Mouse (Mus musculus): Measurements from ENCODE around the gene Cngb1.

Cngb1 gene

GRCm38 (mm10) chr8:95323201-95323600 lies 16.8 kb upstream of the Cngb1 start:
- no peak for DNase-seq

GRCm38 (mm10) chr8:95320224-95321139 lies 14.1 kb upstream of the Cngb1 start:
- DNase-seq = peak; percentile 66

DNA sequence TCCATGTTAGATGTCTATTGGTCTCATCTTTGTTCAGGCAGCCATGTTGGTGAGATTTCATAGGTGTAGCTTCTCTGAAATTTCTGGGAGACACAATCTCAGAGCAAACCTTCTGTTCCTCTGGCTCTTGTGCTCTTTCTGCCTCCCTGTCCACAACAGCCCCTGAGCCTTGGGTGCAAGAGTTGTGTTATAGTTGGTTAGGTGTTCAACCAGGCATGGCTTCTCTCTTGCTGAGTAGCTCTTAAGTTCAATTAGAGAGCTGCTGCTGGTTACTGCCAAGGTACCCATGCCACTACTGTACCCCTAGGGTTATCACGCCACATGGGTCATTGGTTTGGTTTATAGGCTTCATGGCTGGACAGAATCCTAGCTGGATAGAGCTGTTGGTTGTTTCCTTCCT lies 9.0 kb upstream of the Cngb1 start:
- no peak for DNase-seq

GRCm38 (mm10) chr8:95314707-95315106 lies 8.3 kb upstream of the Cngb1 start:
- DNase-seq = no peak

- DNase-seq = no peak
Observed at GRCm38 (mm10) chr8:95313857-95314256, 7.5 kb upstream of the Cngb1 start.

- no peak for DNase-seq
Observed at GRCm38 (mm10) chr8:95312836-95313235, 6.5 kb upstream of the Cngb1 start.

GRCm38 (mm10) chr8:95310342-95310970 lies 4.1 kb upstream of the Cngb1 start, which contains the start of gene Tepp:
Gene Tepp, plus strand, starts transcription at chr8:95310566.
- no peak for DNase-seq

DNA sequence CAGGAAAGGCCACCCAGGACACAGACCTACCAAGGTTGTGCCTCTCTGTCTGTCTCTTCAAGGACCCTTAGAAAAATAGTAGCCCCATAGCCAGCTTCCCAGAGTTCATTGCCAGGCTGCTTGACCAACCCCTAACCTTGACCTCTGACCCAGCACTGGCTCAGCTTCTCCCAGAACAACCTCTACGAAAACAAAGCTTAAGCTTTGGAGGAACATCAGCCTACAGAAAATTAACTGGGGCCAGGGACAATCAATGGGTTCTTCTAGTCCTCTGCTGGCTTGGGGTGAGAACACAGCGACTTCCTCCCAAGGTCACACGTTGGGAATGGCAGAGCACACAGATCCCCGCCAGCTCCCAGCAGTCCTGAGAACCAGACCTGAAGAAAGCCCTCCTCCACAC lies 859 bp downstream of the Cngb1 start:
- DNase-seq = no peak

GRCm38 (mm10) chr8:95302410-95302809 lies 4.0 kb downstream of the Cngb1 start:
- peak; percentile 55 for DNase-seq

DNA sequence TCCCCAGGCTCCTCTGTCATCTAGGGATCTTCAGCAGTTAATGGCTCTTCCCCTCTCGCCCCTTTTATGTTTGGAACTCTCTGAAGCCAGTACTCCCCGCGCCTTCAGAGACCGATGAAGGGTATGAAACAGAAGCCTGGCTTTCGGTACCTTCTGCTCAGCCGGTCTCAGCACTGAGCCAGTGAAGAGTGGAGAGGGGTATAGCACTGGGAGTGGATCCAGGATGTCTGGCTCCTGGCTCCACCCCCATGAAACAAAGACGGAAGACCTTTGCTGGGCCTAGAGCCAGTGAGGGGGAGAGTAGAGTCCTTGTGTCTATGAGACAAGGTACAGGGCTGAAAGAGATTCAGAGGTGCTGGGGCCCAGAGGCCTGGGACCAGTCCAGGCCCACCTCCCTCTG lies 12.5 kb downstream of the Cngb1 start:
- DNase-seq = no peak

DNA sequence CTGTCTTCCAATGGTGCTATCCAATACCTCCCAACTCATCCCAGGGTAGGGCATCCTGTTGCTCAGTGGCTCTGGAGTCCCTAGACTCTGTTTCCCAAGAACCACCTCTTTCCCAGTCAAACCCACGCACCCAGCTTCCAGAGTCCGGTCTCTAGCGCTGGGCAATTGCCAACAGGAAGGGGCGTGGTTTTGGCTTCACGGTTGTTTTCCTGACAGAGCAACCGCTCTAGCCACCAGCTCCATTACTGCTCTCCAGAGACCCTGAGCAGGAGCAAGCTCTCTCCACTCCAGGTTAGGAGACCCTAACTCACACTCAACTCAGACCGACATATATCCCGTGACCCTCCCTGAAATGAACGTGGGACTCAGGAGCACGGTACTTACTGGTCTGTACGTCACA lies 13.2 kb downstream of the Cngb1 start:
- no peak for DNase-seq

GRCm38 (mm10) chr8:95289066-95289650 lies 17.2 kb downstream of the Cngb1 start:
- no peak for DNase-seq

- DNase-seq = no peak
Observed at GRCm38 (mm10) chr8:95281493-95281892, 24.9 kb downstream of the Cngb1 start.

DNA sequence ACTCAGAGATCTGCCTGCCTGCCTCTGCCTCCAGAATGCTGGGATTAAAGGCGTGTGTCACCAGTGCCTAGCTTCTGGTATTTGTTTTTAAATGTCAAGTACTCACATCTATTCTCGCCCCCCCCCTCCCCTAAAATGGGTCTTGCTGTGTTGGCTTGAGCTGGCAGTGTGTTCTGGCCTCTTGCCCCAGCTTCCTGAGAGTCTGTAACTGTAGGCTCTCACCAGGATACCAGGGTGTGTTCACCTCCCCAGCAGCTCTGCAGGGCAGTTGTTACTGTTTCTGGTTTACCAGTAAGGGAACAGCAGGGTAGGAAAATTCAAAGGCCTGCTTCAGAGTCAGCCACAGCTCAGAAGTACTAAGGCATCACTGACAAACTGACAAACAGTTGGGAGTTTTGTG lies 33.5 kb downstream of the Cngb1 start:
- DNase-seq = peak; percentile 11

GRCm38 (mm10) chr8:95271841-95272240 lies 34.5 kb downstream of the Cngb1 start:
- DNase-seq = no peak

- peak; percentile 16 for DNase-seq
Observed at GRCm38 (mm10) chr8:95270501-95270900, 35.9 kb downstream of the Cngb1 start.

DNA sequence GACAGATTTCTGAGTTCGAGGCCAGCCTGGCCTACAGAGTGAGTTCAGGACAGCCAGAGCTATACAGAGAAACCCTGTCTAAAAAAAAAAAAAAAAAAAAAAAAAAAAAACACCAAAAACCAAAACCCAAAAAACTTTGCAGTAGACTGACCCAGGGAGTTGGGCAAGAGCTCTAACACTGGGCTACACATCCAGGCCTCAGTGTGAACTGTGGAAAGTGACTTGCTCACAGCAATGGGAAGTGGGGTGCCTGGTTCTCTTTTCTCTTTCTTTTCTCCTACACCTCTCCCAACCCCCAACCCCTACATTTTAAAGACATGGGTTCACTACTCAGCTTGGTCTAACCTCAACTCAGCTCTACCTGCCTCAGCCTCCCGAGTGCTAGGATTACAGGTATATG lies 44.2 kb downstream of the Cngb1 start:
- no peak for DNase-seq

- no peak for DNase-seq
Observed at GRCm38 (mm10) chr8:95255611-95256010, 50.8 kb downstream of the Cngb1 start.

DNA sequence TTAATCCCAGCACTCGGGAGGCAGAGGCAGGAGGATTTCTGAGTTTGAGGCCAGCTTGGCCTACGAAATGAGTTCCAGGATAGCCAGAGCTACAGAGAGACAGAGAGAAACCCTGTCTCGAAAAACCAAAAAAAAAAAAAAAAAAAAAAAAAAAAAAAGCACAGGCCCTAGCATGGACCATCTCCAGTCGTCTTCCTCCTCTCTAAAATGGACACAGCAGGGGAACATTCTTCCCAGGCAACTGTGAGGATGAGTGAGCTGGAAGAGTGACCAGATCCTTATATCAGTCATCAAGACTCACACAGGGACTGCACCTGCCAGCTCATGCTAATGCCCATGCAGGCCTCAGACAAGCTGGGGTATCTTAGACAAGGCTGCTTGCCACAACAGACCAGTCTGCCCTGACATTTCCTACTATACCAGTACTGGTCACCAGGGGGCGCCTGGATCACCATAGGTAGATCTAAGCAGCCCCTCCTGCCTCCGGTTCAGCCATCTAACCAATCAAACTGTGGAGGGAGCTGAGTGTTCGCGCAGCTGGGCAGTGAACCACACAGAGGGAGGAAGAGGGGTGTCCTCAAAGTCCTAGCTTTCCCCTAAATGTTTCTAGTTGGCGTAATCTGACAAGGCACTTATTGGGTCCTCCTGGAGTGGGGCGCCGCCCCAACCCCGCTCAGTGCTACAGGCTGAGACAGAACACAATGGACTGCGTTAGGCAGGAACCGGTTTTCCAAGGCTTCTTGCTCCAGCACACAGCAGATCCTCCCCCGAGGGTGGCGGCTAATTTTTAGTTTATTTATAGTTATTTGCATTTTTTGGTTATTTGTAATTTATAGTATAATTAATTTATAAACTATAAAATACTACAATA lies 51.6 kb downstream of the Cngb1 start:
- peak; percentile 95 for DNase-seq

DNA sequence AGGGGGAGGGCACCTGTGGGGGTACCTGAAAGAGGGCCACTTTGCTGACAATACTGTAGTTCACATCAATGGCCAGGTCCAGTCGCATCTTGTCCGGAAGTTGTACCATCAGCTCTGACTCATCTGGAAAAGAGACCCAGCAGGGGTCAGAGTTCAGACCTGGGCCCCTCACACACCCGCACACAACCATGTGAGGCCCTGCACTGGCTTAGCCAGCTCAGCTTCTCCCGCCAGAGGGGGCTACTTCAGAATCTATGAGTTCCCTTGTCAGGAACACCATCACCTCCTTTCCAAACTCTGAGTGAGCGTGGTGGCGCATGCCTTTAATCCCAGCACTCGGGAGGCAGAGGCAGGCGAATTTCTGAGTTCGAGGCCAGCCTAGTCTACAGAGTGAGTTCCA lies 54.3 kb downstream of the Cngb1 start:
- DNase-seq = peak; percentile 29

- DNase-seq = no peak
Observed at GRCm38 (mm10) chr8:95249847-95250246, 56.5 kb downstream of the Cngb1 start.

DNA sequence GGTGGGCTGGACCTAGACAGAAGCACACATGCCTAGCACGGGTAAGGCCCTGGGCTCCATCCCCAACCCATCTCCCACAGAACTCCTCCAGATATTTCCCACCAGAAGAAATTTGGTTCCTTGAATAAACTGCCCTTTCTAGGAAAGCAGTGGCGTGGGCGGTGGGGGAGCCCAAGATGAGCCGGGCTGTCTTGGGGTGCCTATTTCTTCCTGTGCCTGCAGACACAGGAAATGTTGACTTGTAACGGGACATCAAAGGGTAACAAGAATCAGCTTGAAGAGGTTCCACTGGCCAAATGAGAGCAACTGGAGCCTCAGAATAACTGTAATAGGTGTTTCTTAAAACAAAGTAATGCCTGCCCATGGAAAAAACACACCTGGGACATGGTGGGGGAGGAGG lies 59.1 kb downstream of the Cngb1 start:
- DNase-seq = no peak

DNA sequence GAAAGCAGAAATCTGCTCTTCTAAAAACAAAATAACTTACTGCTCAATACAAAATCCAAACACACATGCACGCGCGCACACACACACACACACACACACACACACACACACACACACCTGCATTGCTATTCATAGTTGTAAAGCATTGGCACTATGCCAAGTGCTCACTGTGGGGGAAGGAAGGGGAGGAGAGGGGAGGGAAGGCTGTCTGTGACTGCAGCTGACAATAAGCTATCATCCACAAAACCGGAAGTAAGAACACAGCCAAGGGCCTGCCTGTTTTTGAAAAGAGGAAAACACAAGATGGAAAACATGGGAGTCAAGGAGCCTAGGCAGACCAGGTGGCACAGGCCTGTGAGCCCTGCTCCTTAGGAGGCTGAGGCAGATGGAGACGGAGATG lies 61.2 kb downstream of the Cngb1 start:
- DNase-seq = peak; percentile 34
